Mouse (Mus musculus): ENCODE data around the gene Rp9. TPM values are rescaled to one million over a fixed set of nuclear protein-coding genes. Genes with fewer than 3 reads are reported as not detected.

The Rp9 gene
- polyA plus RNA-seq, 1 experiment, result 56.2 TPM

DNA sequence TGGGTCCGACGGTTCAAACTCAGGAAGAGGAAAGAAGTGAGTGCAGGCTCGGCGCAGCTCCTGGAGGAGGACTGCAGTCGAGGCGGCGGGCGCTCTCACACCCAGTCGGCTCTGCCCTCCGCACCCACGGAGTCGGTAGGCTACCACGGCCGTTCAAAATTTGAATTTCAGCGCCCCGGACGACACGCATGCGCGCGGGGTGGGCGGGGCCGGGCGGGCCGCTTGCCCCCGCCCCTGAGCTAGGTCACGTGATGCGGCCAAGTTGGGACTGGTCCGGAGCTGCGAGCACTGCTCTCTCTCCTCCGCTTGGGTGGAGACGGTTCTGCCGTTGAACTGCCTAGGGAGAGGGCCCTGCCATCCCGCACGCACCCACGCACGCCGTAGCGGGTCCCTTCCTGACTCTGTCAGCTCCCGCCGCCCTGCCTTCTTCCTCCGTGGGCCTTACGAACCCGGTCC is 80.5 kb downstream of the Rp9 start, which contains the start of gene Anln:
Anln (minus strand) TSS at position 168 of the 456 bp plus-strand sequence.
- peak; percentile 91 for DNase-seq
- Histone ChIP-seq H3K4me3 (replicated peaks; ENCODE audit: extremely low read depth, low read depth, low read length) (peak within 1 kb of the TSS; percentile 83), H3K4me1 (ENCODE audit: control insufficient read depth, insufficient read depth, low read length) (no peaks in the 10 kb centered on the region)
- under 1% methylated on average over 43 of the region's 44 CpGs for WGBS
- TF ChIP-seq POLR2A (IDR thresholded peaks at IDR 0.05; ENCODE audit: borderline replicate concordance, extremely low read depth, low read depth, low read length) (peak; percentile 99), CTCF (IDR thresholded peaks at IDR 0.05; ENCODE audit: insufficient read depth, low read length) (0 out of 2 replicates have a peak, but pooled peaks have one; percentile 3)

DNA sequence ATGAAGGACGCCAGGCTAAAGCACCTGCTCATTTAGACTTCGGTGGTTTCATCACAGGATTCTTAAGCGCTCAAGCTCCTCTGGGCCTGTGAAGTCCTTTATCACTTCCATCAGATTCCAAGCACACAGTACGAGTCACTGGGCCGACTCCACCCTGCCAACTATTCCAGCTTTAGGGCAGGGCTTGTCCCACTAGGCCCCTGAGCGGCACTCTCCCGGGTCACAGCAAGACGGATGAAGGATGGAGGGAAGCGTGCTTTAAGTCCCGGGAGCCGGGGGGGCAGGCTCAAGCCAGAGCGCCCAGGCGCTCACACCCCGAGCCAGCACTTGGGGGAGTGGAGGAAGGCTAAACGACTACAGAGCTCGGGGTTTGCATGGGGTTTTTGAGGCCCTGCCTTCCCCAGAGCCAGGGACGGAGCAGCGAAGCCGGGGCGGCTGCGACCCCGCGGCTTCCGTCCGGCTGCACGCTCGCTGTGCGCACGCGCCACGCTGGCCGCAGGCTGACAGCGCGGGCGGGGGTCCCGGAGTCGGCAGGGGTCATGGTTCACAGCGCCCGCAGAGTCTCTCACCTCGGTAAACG is 81.1 kb downstream of the Rp9 start:
- Histone ChIP-seq H3K4me1 (ENCODE audit: control insufficient read depth, insufficient read depth, low read length) (no peaks in the 10 kb centered on the region), H3K4me3 (replicated peaks; ENCODE audit: extremely low read depth, low read depth, low read length) (peak overlapping the region; percentile 83)
- under 1% methylated on average over 41 of the region's 41 CpGs for WGBS
- TF ChIP-seq CTCF (IDR thresholded peaks at IDR 0.05; ENCODE audit: insufficient read depth, low read length) (no peak), POLR2A (IDR thresholded peaks at IDR 0.05; ENCODE audit: borderline replicate concordance, extremely low read depth, low read depth, low read length) (no peak)
- DNase-seq, result no peak

DNA sequence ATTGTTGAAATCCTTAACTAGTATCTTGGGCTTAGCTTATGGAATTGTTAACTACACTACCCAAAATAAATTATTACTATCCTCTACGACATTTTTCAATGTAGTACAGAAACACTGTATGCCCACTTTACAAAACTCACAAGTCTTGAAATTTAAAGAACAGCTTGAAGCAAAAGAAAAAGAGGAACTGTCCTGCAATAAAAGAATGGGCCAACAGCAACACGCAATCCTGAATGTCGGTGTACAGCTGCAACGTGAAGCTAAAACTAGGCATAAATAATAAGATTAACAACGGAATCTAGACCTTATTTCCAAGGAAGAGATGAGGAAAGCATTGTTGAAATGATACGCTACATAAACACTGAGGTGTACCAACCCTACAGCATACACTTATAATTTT is 81.6 kb downstream of the Rp9 start:
- no peak overlapping the region for H3K4me3 ChIP-seq (replicated peaks; ENCODE audit: extremely low read depth, low read depth, low read length)
- DNase-seq, result no peak
- no peaks in the 10 kb centered on the region for H3K4me1 ChIP-seq (ENCODE audit: control insufficient read depth, insufficient read depth, low read length)
- TF ChIP-seq CTCF (IDR thresholded peaks at IDR 0.05; ENCODE audit: insufficient read depth, low read length) (no peak), POLR2A (IDR thresholded peaks at IDR 0.05; ENCODE audit: borderline replicate concordance, extremely low read depth, low read depth, low read length) (no peak)
- 16% methylated on average over 6 of the region's 6 CpGs for WGBS

DNA sequence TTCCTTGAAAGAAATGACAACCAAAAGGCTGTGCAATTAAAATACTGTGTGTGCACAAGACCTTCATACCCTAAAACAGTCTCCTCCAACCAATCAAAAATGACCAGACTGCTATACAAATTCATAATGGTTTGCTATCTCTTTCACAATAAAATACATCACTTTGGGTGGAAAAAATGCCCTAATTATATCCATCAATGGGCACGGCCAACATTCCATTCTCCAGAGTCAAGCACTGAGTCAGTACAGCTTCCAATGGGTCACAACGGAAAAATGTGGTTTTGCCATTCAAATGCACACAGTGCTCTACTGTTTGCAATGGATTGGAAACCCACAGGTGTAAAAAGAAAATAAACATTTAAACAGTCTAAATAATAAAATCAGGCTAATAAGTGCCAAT is 83.7 kb downstream of the Rp9 start:
- TF ChIP-seq CTCF (IDR thresholded peaks at IDR 0.05; ENCODE audit: insufficient read depth, low read length), result no peak
- no peak for TF ChIP-seq POLR2A (IDR thresholded peaks at IDR 0.05; ENCODE audit: borderline replicate concordance, extremely low read depth, low read depth, low read length)
- DNase-seq, result no peak
- Histone ChIP-seq H3K4me3 (replicated peaks; ENCODE audit: extremely low read depth, low read depth, low read length) (no peak overlapping the region), H3K4me1 (ENCODE audit: control insufficient read depth, insufficient read depth, low read length) (no peaks in the 10 kb centered on the region)
- WGBS, result 45% methylated on average over 2 of the region's 2 CpGs

DNA sequence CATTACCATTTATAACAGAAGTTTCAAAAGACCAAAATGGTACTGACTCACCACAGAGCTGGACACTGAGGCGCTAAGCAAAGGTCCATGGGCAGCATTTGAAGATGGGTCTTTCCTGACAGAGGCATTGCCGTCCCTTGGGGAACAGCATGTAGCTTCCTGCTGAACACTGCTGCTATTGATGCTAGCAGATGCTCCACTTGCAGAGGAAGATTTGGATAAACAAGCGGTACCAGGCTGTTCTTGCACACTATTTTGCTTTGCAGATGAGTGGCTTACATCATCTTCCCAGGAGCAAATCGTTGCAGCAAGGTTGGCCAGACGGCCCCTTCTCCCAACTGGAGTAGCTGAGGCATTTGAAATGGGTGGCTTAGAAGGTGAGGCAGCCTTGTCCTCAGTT is 93.5 kb downstream of the Rp9 start:
- Histone ChIP-seq H3K4me1 (ENCODE audit: control insufficient read depth, insufficient read depth, low read length) (no peaks in the 10 kb centered on the region), H3K4me3 (replicated peaks; ENCODE audit: extremely low read depth, low read depth, low read length) (no peak overlapping the region)
- 82% methylated on average over 5 of the region's 5 CpGs for WGBS
- TF ChIP-seq CTCF (IDR thresholded peaks at IDR 0.05; ENCODE audit: insufficient read depth, low read length) (no peak), POLR2A (IDR thresholded peaks at IDR 0.05; ENCODE audit: borderline replicate concordance, extremely low read depth, low read depth, low read length) (no peak)
- no peak for DNase-seq

DNA sequence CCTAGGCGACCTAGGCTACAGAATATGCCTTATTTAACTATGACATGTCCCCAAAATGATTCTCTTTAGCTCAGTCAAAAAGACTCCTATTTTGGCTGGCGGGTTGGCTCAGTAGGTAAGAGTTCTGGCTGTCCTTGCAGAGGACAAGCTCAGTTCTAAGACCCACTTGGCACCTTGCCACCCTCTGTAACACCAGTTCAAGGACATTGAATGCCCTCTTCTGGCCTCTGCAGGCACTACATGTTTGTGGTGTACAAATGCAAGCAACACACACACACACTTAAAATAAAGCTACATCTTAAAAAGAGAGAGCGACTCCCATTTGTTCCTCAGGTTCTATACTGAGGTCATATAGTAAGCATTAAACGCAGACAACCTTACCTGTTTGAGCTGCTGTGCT is 96.8 kb downstream of the Rp9 start:
- no peak for TF ChIP-seq POLR2A (IDR thresholded peaks at IDR 0.05; ENCODE audit: borderline replicate concordance, extremely low read depth, low read depth, low read length)
- no peak for DNase-seq
- no peaks in the 10 kb centered on the region for H3K4me1 ChIP-seq (ENCODE audit: control insufficient read depth, insufficient read depth, low read length)
- 96% methylated on average over 4 of the region's 4 CpGs for WGBS
- H3K4me3 ChIP-seq (replicated peaks; ENCODE audit: extremely low read depth, low read depth, low read length), result no peak overlapping the region

DNA sequence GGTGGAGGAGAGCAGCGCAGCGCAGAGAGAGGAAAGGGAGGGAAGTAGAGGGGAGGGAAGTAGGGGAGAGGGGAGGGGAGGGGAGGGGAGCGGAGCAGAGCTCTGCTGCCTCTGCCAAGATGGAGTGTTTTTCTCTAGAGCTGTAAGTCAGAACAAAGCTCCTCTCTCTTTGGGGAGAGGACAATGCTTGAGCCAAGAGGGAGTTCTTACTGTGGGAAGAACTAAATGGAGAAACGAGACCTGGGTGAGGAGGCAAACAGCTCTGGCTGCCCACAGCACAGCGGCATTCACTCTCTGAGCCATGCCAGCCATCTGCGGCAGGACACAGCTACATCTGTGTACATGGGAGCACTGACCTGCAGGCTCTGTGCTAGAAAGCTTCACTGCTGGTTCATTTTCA is 101.5 kb downstream of the Rp9 start:
- H3K4me1 ChIP-seq (ENCODE audit: control insufficient read depth, insufficient read depth, low read length), result no peaks in the 10 kb centered on the region
- DNase-seq, result no peak
- TF ChIP-seq CTCF (IDR thresholded peaks at IDR 0.05; ENCODE audit: insufficient read depth, low read length) (no peak), POLR2A (IDR thresholded peaks at IDR 0.05; ENCODE audit: borderline replicate concordance, extremely low read depth, low read depth, low read length) (no peak)
- WGBS, result 63% methylated on average over 6 of the region's 6 CpGs
- no peak overlapping the region for H3K4me3 ChIP-seq (replicated peaks; ENCODE audit: extremely low read depth, low read depth, low read length)

DNA sequence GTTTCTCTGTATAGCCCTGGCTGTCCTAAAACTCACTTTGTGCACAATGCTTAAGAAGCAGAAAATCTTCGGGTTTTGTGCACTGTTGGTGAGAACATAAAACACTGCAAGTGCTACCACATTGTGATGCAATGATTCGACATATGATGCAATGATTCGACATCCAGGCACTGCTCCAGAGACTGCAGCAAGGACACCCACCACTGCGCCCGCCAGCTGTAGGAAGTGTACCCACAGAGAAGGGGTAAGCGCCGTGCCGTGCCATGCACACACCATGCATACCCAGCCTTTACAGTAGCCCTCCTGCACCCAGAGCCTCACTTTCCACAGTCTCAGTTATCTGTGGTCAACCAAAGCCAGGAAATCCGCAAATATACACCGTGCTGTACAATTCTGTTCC is 102.9 kb downstream of the Rp9 start:
- no peaks in the 10 kb centered on the region for H3K4me1 ChIP-seq (ENCODE audit: control insufficient read depth, insufficient read depth, low read length)
- no peak overlapping the region for H3K4me3 ChIP-seq (replicated peaks; ENCODE audit: extremely low read depth, low read depth, low read length)
- DNase-seq, result no peak
- 84% methylated on average over 10 of the region's 10 CpGs for WGBS
- TF ChIP-seq POLR2A (IDR thresholded peaks at IDR 0.05; ENCODE audit: borderline replicate concordance, extremely low read depth, low read depth, low read length), result no peak
- no peak for TF ChIP-seq CTCF (IDR thresholded peaks at IDR 0.05; ENCODE audit: insufficient read depth, low read length)

DNA sequence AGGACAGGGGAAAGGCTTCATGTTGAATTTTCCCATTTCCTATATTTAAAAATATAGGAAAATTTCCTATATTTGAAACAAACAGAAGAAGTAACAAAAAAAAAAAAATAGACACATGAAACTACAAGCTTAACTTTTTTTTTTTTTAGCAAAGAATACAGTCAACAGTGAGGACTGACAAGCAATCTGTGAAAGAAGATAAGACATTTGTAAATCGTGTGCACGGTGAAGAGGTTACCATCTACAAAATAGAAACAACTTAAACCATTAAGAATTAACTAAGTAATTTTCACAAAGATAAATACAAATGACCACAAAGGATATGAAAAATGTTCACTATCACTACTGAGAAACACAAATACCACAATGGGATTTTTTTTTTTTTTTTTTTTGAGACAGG is 103.3 kb downstream of the Rp9 start:
- Histone ChIP-seq H3K4me3 (replicated peaks; ENCODE audit: extremely low read depth, low read depth, low read length) (no peak overlapping the region), H3K4me1 (ENCODE audit: control insufficient read depth, insufficient read depth, low read length) (no peaks in the 10 kb centered on the region)
- 85% methylated on average over 2 of the region's 2 CpGs for WGBS
- no peak for DNase-seq
- TF ChIP-seq POLR2A (IDR thresholded peaks at IDR 0.05; ENCODE audit: borderline replicate concordance, extremely low read depth, low read depth, low read length) (no peak), CTCF (IDR thresholded peaks at IDR 0.05; ENCODE audit: insufficient read depth, low read length) (no peak)

Other genes starting within 250 kb of the Rp9 start
- 18.2 and 20.3 TPM in 2 replicates for gene Zfp809, start 244.0 kb downstream of the Rp9 start, polyA plus RNA-seq (2012; rRNA removed)
- gene Zfp599, start 209.8 kb downstream of the Rp9 start, polyA plus RNA-seq (2012; rRNA removed), result 0.09 and 0.18 TPM in 2 replicates
- gene Zfp810, start 162.1 kb downstream of the Rp9 start, polyA plus RNA-seq (2012; rRNA removed), result 7.1 and 9.8 TPM in 2 replicates
- gene Anln, start 80.6 kb downstream of the Rp9 start, polyA plus RNA-seq (2012; rRNA removed), result 1.4 and 1.8 TPM in 2 replicates
- gene 9530077C05Rik, start 58.2 kb downstream of the Rp9 start, polyA plus RNA-seq (2012; rRNA removed), result 0.75 and 1.2 TPM in 2 replicates
- gene Gm17545, start 15.5 kb downstream of the Rp9 start, polyA plus RNA-seq (2012; rRNA removed), result not detected in 2 replicates
- gene Bbs9, start 6.0 kb upstream of the Rp9 start, polyA plus RNA-seq (2012; rRNA removed), result 13.1 and 15.3 TPM in 2 replicates

Measured in lung, adult 2 months (tissue).